Mouse (Mus musculus): Measurements from ENCODE around the gene Zfp456. TPM values are rescaled to one million over a fixed set of nuclear protein-coding genes. Genes with fewer than 3 reads are reported as not detected.

The Zfp456 gene
- polyA plus RNA-seq, 1 experiment: 0.31 TPM

Other genes starting within 250 kb of the Zfp456 start
- 1.4 and 1.7 TPM in 2 replicates for gene Rsl1, start 202.6 kb downstream of the Zfp456 start, polyA plus RNA-seq (2012; rRNA removed)
- 0.21 and 0.32 TPM in 2 replicates for gene Zfp455, start 181.3 kb downstream of the Zfp456 start, polyA plus RNA-seq (2012; rRNA removed)
- 0.27 and 0.31 TPM in 2 replicates for gene Zfp458, start 97.3 kb downstream of the Zfp456 start, polyA plus RNA-seq (2012; rRNA removed)
- 0.67 and 0.92 TPM in 2 replicates for gene Zfp457, start 69.3 kb downstream of the Zfp456 start, polyA plus RNA-seq (2012; rRNA removed)
- 0.71 and 0.99 TPM in 2 replicates for gene Zfp595, start 43.2 kb downstream of the Zfp456 start, polyA plus RNA-seq (2012; rRNA removed)
- gene Gm28044, start 15.3 kb downstream of the Zfp456 start, polyA plus RNA-seq (2012; rRNA removed): not detected in 2 replicates
- gene Zfp953, start 15.2 kb downstream of the Zfp456 start, polyA plus RNA-seq (2012; rRNA removed): 0.38 and 0.42 TPM in 2 replicates
- gene Gm28041, start 77 bp downstream of the Zfp456 start, polyA plus RNA-seq (2012; rRNA removed): 0.25 TPM in 1 of 2 replicates, not detected in the other
- 2.8 and 5.0 TPM in 2 replicates for gene Zfp429, start 24.0 kb upstream of the Zfp456 start, polyA plus RNA-seq (2012; rRNA removed)
- 0.49 and 0.74 TPM in 2 replicates for gene Zfp459, start 45.6 kb upstream of the Zfp456 start, polyA plus RNA-seq (2012; rRNA removed)
- 0.43 and 0.82 TPM in 2 replicates for gene Zfp874a, start 75.8 kb upstream of the Zfp456 start, polyA plus RNA-seq (2012; rRNA removed)
- gene Zfp874b, start 108.4 kb upstream of the Zfp456 start, polyA plus RNA-seq (2012; rRNA removed): 0.58 and 2.4 TPM in 2 replicates
- 0.69 and 1.2 TPM in 2 replicates for gene Zfp58, start 124.7 kb upstream of the Zfp456 start, polyA plus RNA-seq (2012; rRNA removed)
- not detected in 2 replicates for gene Gm26965, start 150.3 kb upstream of the Zfp456 start, polyA plus RNA-seq (2012; rRNA removed)
- 11.9 and 21.7 TPM in 2 replicates for gene Zfp87, start 150.4 kb upstream of the Zfp456 start, polyA plus RNA-seq (2012; rRNA removed)
- 0.99 and 2.7 TPM in 2 replicates for gene Zfp748, start 178.0 kb upstream of the Zfp456 start, polyA plus RNA-seq (2012; rRNA removed)
- 0.38 and 0.58 TPM in 2 replicates for gene Zfp729b, start 233.9 kb upstream of the Zfp456 start, polyA plus RNA-seq (2012; rRNA removed)

Data from large intestine, adult 2 months (tissue).